Mouse (Mus musculus) effector memory CD4-positive, alpha-beta T cell, adult 7 months (primary cell): ENCODE measurements around the gene Ccdc102a. TPM values are rescaled to one million over a fixed set of nuclear protein-coding genes. Genes with fewer than 3 reads are reported as not detected.

Experiments used
- polyA plus RNA-seq: library from polyadenylated mRNA; unstranded; fragments of 100-300 nt; shearing (Covaris generic); gene quantifications from one replicate; pipeline ENCODE4 v1.2.1, GENCODE M21; 2017

The Ccdc102a gene
- not detected for polyA plus RNA-seq

GRCm38 (mm10) chr8:94917851-94918495 lies at the start of gene Ccdc102a:
TSS of gene Ccdc102a (minus strand) at chr8:94918098.

DNA sequence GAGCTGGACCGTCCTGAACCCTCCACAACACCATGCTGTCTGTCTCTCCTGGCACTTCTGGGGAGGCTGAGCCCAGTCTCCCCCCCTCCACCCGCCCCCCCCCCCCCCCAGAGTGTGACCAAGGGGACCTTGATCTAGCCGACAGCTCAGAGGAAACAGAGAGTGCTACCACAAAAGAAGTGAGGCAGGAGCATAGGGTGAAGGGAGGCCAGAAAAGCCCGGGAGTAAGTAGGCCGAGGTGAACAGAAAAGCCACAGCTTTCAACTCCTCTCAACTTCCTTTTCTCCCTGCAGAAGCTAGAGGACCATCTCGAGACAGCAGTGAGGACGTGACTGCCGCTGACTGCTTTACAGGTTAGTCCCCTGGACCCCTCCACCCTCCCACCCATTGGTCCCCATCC lies 5.5 kb upstream of the Ccdc102a start, which contains the start of gene Adgrg5:
Gene Adgrg5, plus strand, starts transcription at position 290 of the 400 bp plus-strand sequence.

DNA sequence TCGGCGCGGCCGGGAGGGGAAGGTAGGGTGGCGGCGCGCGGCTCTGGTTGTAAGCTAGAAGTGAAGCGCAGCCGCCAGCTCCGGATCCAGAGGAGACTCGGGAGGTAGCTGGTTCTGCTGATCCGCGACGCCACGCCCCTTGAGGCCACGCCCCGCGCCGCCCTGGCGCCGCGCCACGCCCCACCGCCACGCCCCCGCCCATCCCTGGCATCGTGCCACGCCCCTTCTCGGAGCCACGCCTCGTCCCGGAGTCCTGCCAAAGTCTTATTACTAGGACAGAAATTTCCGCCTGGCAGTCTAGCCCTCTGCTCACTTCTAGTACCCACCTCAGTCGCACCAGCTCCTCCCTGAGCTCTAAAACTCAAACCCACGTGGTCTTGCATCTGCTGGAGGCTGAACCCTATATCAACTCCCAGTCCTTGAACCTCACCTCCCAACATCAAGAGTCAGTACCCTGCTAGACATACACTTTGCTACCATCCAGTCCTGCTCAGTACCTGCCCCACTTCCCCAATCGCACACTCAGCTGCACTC lies 41.6 kb downstream of the Ccdc102a start, which contains the start of gene Dok4:
Gene Dok4, minus strand, starts transcription at position 134 of the 534 bp plus-strand sequence.

DNA sequence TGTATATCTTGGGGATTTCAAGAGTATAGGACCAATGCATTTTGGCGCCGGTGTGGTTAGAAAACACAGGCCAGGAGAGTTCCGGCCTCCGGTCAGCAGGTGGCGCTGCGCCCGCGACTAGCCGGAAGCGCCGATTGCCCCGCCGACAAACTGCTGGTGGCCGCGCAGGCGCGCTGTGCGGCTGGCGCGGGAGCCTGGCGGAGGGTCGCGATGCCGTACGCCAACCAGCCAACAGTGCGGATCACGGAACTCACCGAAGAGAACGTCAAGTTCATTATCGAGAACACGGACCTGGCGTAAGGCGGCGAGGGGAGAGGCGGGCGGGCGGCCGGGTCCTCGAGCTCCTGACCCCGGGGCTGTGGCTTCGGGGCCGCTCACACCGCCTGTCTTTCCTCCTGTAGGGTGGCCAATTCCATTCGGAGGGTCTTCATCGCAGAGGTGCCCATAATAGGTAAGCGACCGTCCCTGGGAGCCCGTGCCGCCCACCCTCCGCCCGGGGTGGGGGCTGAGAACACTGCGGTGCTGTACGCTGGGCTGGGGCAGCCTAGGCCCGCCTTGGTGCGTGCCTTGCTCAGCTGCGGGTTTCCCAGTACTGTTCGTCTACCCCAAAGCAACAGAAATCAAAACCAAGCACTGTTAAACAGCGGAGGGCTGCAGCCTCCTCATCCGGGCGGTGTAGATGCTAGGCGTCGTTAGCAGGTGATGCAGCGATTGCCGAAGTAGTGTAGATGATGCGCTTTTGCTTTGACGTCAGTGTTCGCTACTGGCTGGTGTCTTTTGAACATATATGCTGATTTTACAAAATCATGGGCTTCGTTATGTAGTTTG lies 60.3 kb downstream of the Ccdc102a start, which contains the start of gene Polr2c:
Gene Polr2c, plus strand, starts transcription at position 105 of the 828 bp plus-strand sequence.

Other genes with a start within 250 kb of the Ccdc102a start
- gene Pllp, start 221.8 kb downstream of the Ccdc102a start, polyA plus RNA-seq, result not detected
- gene Ccl22, start 172.5 kb downstream of the Ccdc102a start, polyA plus RNA-seq, result 0.45 TPM
- 0.96 TPM for gene Cx3cl1, start 146.1 kb downstream of the Ccdc102a start, polyA plus RNA-seq
- gene Ccl17, start 107.6 kb downstream of the Ccdc102a start, polyA plus RNA-seq, result not detected
- gene Coq9, start 79.8 kb downstream of the Ccdc102a start, polyA plus RNA-seq, result 42.0 TPM
- 107 TPM for gene Ciapin1, start 79.7 kb downstream of the Ccdc102a start, polyA plus RNA-seq
- gene Polr2c, start 60.6 kb downstream of the Ccdc102a start, polyA plus RNA-seq, result 90.3 TPM
- 1.1 TPM for gene Dok4, start 41.8 kb downstream of the Ccdc102a start, polyA plus RNA-seq
- gene Adgrg5, start 5.6 kb upstream of the Ccdc102a start, polyA plus RNA-seq, result not detected
- not detected for gene Adgrg1, start 56.7 kb upstream of the Ccdc102a start, polyA plus RNA-seq
- gene Adgrg3, start 99.6 kb upstream of the Ccdc102a start, polyA plus RNA-seq, result 4.8 TPM
- gene Drc7, start 137.0 kb upstream of the Ccdc102a start, polyA plus RNA-seq, result 0.39 TPM
- gene Katnb1, start 163.1 kb upstream of the Ccdc102a start, polyA plus RNA-seq, result 34.7 TPM